Mouse (Mus musculus): Measurements from ENCODE around the gene Gm5134. TPM values are rescaled to one million over a fixed set of nuclear protein-coding genes. Genes with fewer than 3 reads are reported as not detected.
A peak's percentile ranks its signal among the peaks of the same experiment; 100 is the strongest.

The Gm5134 gene
- polyA plus RNA-seq, 1 experiment from 2014 or later: not detected

- peak within 1 kb of the TSS; percentile 92 for H3K4me2 ChIP-seq (ENCODE audit: low read length)
- peak within 1 kb of the TSS; percentile 46 for H3K4me3 ChIP-seq (ENCODE audit: low read depth, low read length)
- H3K9me3 ChIP-seq (replicated peaks; ENCODE audit: control insufficient read depth, low read length): no peaks in the 10 kb centered on the region
- peaks cover 26% of the 10 kb centered on the region for H3K27me3 ChIP-seq (replicated peaks; ENCODE audit: control insufficient read depth, insufficient read depth, low read length)
- peak within 1 kb of the TSS; percentile 46 for H3K9ac ChIP-seq (ENCODE audit: low read length)
- no peak within 1 kb of the TSS for H3K27ac ChIP-seq (ENCODE audit: low read depth, low read length)
- under 1% methylated on average over 51 of the region's 51 CpGs for WGBS
- no peaks in the 10 kb centered on the region for H3K36me3 ChIP-seq (ENCODE audit: control insufficient read depth, insufficient read depth, low read length)
- ATAC-seq (peak; percentile 52), DNase-seq (ENCODE audit: low spot score) (peak; percentile 78)
- H3K4me1 ChIP-seq (ENCODE audit: control insufficient read depth, insufficient read depth, low read length): peaks cover 17% of the 10 kb centered on the region
Observed at GRCm38 (mm10) chr10:75935680-75936541, 18.4 kb upstream of the Gm5134 start, which contains the start of gene Mmp11. Mmp11 (minus strand) TSS chr10:75936496.

DNA sequence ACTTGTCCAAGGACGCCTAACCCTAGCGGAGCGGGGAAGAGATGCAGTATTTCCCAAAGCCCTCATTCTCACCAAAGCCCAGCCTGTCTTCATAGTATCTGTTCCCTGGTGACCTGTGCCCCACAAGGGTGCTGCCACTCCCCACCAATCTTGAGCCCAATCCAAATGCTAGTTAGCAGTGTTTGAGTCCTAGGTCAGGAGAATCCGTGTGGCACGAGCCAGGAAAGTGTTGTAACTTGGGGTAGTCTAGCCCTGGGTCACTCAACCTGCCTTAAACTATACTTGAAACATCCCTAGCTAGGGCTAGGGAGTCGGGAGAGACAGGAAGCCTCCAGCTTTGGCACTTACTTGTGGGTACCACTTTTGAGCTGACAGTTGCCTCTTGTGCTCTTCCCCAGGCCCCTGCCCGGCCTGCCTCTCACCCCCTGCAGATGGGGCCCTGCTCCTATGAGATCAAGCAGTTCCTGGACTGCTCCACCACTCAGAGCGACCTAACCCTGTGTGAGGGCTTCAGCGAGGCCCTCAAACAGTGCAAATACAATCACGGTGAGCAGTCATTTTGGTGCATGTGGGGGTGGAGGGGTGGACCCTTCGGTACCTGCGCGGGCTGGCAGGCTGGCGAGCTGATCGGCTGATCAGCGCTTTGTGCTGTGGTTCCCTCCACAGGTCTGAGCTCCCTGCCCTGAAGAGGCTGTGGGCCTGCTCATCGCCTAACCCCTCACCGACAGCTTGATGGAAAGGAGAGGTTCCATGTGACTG, 17.2 kb upstream of the Gm5134 start:
- peaks cover 23% of the 10 kb centered on the region for H3K27me3 ChIP-seq (replicated peaks; ENCODE audit: control insufficient read depth, insufficient read depth, low read length)

GRCm38 (mm10) chr10:75937851-75938643, 16.3 kb upstream of the Gm5134 start:
- Histone ChIP-seq H3K4me2 (ENCODE audit: low read length) (no peak overlapping the region), H3K4me1 (ENCODE audit: control insufficient read depth, insufficient read depth, low read length) (peaks cover 7% of the 10 kb centered on the region; the same call in 1 of the 2 replicates), H3K4me3 (ENCODE audit: low read depth, low read length) (no peak overlapping the region), H3K27ac (ENCODE audit: low read depth, low read length) (no peak overlapping the region), H3K9me3 (replicated peaks; ENCODE audit: control insufficient read depth, low read length) (no peaks in the 10 kb centered on the region), H3K9ac (ENCODE audit: low read length) (no peak overlapping the region), H3K27me3 (replicated peaks; ENCODE audit: control insufficient read depth, insufficient read depth, low read length) (peaks cover 19% of the 10 kb centered on the region), H3K36me3 (ENCODE audit: control insufficient read depth, insufficient read depth, low read length) (no peaks in the 10 kb centered on the region)
- DNase-seq (ENCODE audit: low spot score) (no peak), ATAC-seq (no peak)
- WGBS: 58% methylated on average over 10 of the region's 10 CpGs

More for the DNA sequence above, 17.2 kb upstream of the Gm5134 start:
- Histone ChIP-seq H3K4me3 (ENCODE audit: low read depth, low read length) (no peak overlapping the region), H3K36me3 (ENCODE audit: control insufficient read depth, insufficient read depth, low read length) (no peaks in the 10 kb centered on the region), H3K9me3 (replicated peaks; ENCODE audit: control insufficient read depth, low read length) (no peaks in the 10 kb centered on the region), H3K4me1 (ENCODE audit: control insufficient read depth, insufficient read depth, low read length) (peaks cover 11% of the 10 kb centered on the region), H3K27ac (ENCODE audit: low read depth, low read length) (no peak overlapping the region), H3K4me2 (ENCODE audit: low read length) (no peak overlapping the region), H3K9ac (ENCODE audit: low read length) (no peak overlapping the region)
- ATAC-seq (no peak), DNase-seq (ENCODE audit: low spot score) (no peak)
- WGBS: 39% methylated on average over 18 of the region's 18 CpGs

GRCm38 (mm10) chr10:75939481-75940234, 14.7 kb upstream of the Gm5134 start:
- DNase-seq (ENCODE audit: low spot score): no peak
- 55% methylated on average over 9 of the region's 9 CpGs for WGBS

DNA sequence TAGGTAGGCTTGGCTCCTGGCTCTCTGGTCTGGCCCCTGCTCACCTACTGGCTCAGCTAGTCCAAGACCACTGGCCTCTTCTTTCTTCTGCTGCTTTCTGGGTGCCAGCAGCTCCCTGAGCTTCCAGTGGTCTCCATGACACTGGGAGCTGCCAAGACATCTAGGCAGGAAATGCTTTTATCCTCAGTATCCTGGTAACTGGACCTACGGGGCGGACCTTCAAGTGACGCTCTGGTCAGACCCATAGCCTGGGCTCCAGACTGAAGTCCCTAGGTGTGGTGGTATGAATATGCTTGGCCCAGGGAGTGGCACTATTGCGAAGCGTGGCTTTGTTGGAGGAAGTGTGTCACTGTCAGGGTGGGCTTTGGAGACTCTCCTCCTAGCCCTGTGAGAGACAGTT, 13.8 kb upstream of the Gm5134 start, which contains the start of gene Gm867:
Gene Gm867, minus strand, starts transcription at position 153 of the 400 bp plus-strand sequence.
- Histone ChIP-seq H3K4me1 (ENCODE audit: control insufficient read depth, insufficient read depth, low read length) (peaks cover 9% of the 10 kb centered on the region; the same call in 1 of the 2 replicates), H3K4me3 (ENCODE audit: low read depth, low read length) (no peak within 1 kb of the TSS), H3K36me3 (ENCODE audit: control insufficient read depth, insufficient read depth, low read length) (no peaks in the 10 kb centered on the region), H3K4me2 (ENCODE audit: low read length) (no peak within 1 kb of the TSS), H3K27ac (ENCODE audit: low read depth, low read length) (no peak within 1 kb of the TSS), H3K27me3 (replicated peaks; ENCODE audit: control insufficient read depth, insufficient read depth, low read length) (peaks cover 16% of the 10 kb centered on the region), H3K9me3 (replicated peaks; ENCODE audit: control insufficient read depth, low read length) (no peaks in the 10 kb centered on the region), H3K9ac (ENCODE audit: low read length) (no peak within 1 kb of the TSS)
- no peak for DNase-seq (ENCODE audit: low spot score)
- ATAC-seq: no peak
- 89% methylated on average over 5 of the region's 5 CpGs for WGBS

More at GRCm38 (mm10) chr10:75939481-75940234, 14.7 kb upstream of the Gm5134 start:
- no peaks in the 10 kb centered on the region for H3K9me3 ChIP-seq (replicated peaks; ENCODE audit: control insufficient read depth, low read length)
- H3K27me3 ChIP-seq (replicated peaks; ENCODE audit: control insufficient read depth, insufficient read depth, low read length): peaks cover 18% of the 10 kb centered on the region
- peaks cover 11% of the 10 kb centered on the region; the same call in 1 of the 2 replicates for H3K4me1 ChIP-seq (ENCODE audit: control insufficient read depth, insufficient read depth, low read length)
- no peaks in the 10 kb centered on the region for H3K36me3 ChIP-seq (ENCODE audit: control insufficient read depth, insufficient read depth, low read length)
- no peak for ATAC-seq
- no peak overlapping the region for H3K4me2 ChIP-seq (ENCODE audit: low read length)
- no peak overlapping the region for H3K9ac ChIP-seq (ENCODE audit: low read length)
- H3K4me3 ChIP-seq (ENCODE audit: low read depth, low read length): no peak overlapping the region
- H3K27ac ChIP-seq (ENCODE audit: low read depth, low read length): no peak overlapping the region

GRCm38 (mm10) chr10:75941042-75941824, 13.1 kb upstream of the Gm5134 start:
- Histone ChIP-seq H3K9ac (ENCODE audit: low read length) (no peak overlapping the region), H3K4me1 (ENCODE audit: control insufficient read depth, insufficient read depth, low read length) (peaks cover 5% of the 10 kb centered on the region; the same call in 1 of the 2 replicates), H3K4me3 (ENCODE audit: low read depth, low read length) (no peak overlapping the region), H3K27ac (ENCODE audit: low read depth, low read length) (no peak overlapping the region), H3K36me3 (ENCODE audit: control insufficient read depth, insufficient read depth, low read length) (no peaks in the 10 kb centered on the region), H3K9me3 (replicated peaks; ENCODE audit: control insufficient read depth, low read length) (no peaks in the 10 kb centered on the region), H3K27me3 (replicated peaks; ENCODE audit: control insufficient read depth, insufficient read depth, low read length) (peaks cover 9% of the 10 kb centered on the region), H3K4me2 (ENCODE audit: low read length) (no peak overlapping the region)
- no peak for ATAC-seq
- WGBS: 54% methylated on average over 9 of the region's 9 CpGs
- DNase-seq (ENCODE audit: low spot score): no peak

DNA sequence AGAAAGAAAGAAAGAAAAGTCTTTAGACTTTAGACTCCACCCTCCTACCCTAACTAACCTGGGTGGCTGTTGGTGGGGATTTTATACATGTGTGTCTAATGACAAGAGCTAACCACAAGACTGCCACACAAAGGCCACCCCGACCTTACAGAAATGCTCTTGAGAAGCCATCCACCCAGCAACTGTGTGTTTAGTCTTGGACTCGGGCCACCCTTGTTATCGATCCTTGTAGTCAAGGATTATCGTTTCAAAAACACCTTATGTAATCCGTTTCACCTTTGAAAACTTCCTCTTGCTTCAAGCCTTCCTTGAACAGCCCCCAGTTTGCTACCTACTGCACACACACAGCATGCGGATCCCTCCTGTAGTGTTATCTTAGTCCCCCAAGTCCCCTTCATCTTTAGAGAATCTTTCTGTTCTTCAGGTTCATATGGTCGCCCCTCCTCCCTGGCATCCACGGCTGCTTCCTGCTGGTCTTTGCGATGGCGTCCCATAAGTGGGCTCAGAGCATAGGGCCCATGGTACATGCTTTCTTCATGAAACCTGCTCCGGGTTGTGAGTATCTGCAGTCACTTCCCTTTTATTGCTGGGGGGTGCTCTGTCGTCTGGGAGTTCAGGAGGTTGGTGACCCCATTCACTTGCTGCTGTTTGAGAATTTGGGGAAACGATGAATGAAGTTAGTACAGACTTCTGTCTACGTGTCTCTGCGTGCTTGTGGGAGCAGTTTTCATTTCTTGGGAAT, 11.4 kb upstream of the Gm5134 start, which contains the start of gene Vpreb3:
Gene Vpreb3, plus strand, starts transcription at position 322 of the 742 bp plus-strand sequence.
- no peak for ATAC-seq
- H3K27me3 ChIP-seq (replicated peaks; ENCODE audit: control insufficient read depth, insufficient read depth, low read length): no peaks in the 10 kb centered on the region
- no peak within 1 kb of the TSS for H3K4me3 ChIP-seq (ENCODE audit: low read depth, low read length)
- no peak within 1 kb of the TSS for H3K4me2 ChIP-seq (ENCODE audit: low read length)
- peaks cover 5% of the 10 kb centered on the region; the same call in 1 of the 2 replicates for H3K4me1 ChIP-seq (ENCODE audit: control insufficient read depth, insufficient read depth, low read length)
- H3K9me3 ChIP-seq (replicated peaks; ENCODE audit: control insufficient read depth, low read length): no peaks in the 10 kb centered on the region
- H3K9ac ChIP-seq (ENCODE audit: low read length): no peak within 1 kb of the TSS
- no peaks in the 10 kb centered on the region for H3K36me3 ChIP-seq (ENCODE audit: control insufficient read depth, insufficient read depth, low read length)
- WGBS: 86% methylated on average over 15 of the region's 15 CpGs
- DNase-seq (ENCODE audit: low spot score): no peak
- H3K27ac ChIP-seq (ENCODE audit: low read depth, low read length): no peak within 1 kb of the TSS

Data from forebrain, embryonic 14.5 days (tissue).